Mouse (Mus musculus): ENCODE results near the gene Lrmda.

Lrmda gene

GRCm38 (mm10) chr14:22256274-22256673 lies 236.8 kb downstream of the Lrmda start:
- DNase-seq (ENCODE audit: low spot score): no peak

GRCm38 (mm10) chr14:22259376-22260032 lies 240.0 kb downstream of the Lrmda start:
- DNase-seq (ENCODE audit: low spot score): no peak

- DNase-seq (ENCODE audit: low spot score): no peak
These were observed 240.5 kb downstream of the Lrmda start for GRCm38 (mm10) chr14:22260033-22260419.

- DNase-seq (ENCODE audit: low spot score): no peak
These were observed 245.9 kb downstream of the Lrmda start for GRCm38 (mm10) chr14:22265229-22265905.

- DNase-seq (ENCODE audit: low spot score): no peak
These were observed 250.3 kb downstream of the Lrmda start for GRCm38 (mm10) chr14:22269812-22270211.

GRCm38 (mm10) chr14:22278053-22278452 lies 258.5 kb downstream of the Lrmda start:
- no peak for DNase-seq (ENCODE audit: low spot score)

GRCm38 (mm10) chr14:22279591-22279990 lies 260.1 kb downstream of the Lrmda start:
- no peak for DNase-seq (ENCODE audit: low spot score)

- no peak for DNase-seq (ENCODE audit: low spot score)
These were observed 262.1 kb downstream of the Lrmda start for GRCm38 (mm10) chr14:22281630-22282029.

- no peak for DNase-seq (ENCODE audit: low spot score)
These were observed 263.3 kb downstream of the Lrmda start for GRCm38 (mm10) chr14:22282847-22283246.

GRCm38 (mm10) chr14:22283722-22284121 lies 264.2 kb downstream of the Lrmda start:
- DNase-seq (ENCODE audit: low spot score): no peak

- DNase-seq (ENCODE audit: low spot score): no peak
These were observed 265.5 kb downstream of the Lrmda start for GRCm38 (mm10) chr14:22284823-22285517.

GRCm38 (mm10) chr14:22285826-22286225 lies 266.3 kb downstream of the Lrmda start:
- DNase-seq (ENCODE audit: low spot score): no peak

- no peak for DNase-seq (ENCODE audit: low spot score)
These were observed 268.7 kb downstream of the Lrmda start for GRCm38 (mm10) chr14:22288179-22288578.

- no peak for DNase-seq (ENCODE audit: low spot score)
These were observed 269.9 kb downstream of the Lrmda start for GRCm38 (mm10) chr14:22289380-22289922.

GRCm38 (mm10) chr14:22294371-22294770 lies 274.9 kb downstream of the Lrmda start:
- no peak for DNase-seq (ENCODE audit: low spot score)

GRCm38 (mm10) chr14:22296655-22297239 lies 277.2 kb downstream of the Lrmda start:
- no peak for DNase-seq (ENCODE audit: low spot score)

- no peak for DNase-seq (ENCODE audit: low spot score)
These were observed 287.2 kb downstream of the Lrmda start for GRCm38 (mm10) chr14:22306759-22307158.

- no peak for DNase-seq (ENCODE audit: low spot score)
These were observed 288.5 kb downstream of the Lrmda start for GRCm38 (mm10) chr14:22308059-22308458.

GRCm38 (mm10) chr14:22323058-22323457 lies 303.5 kb downstream of the Lrmda start:
- DNase-seq (ENCODE audit: low spot score): no peak

GRCm38 (mm10) chr14:22323530-22324292 lies 304.2 kb downstream of the Lrmda start:
- peak; percentile 19 for DNase-seq (ENCODE audit: low spot score)

- DNase-seq (ENCODE audit: low spot score): no peak
These were observed 306.9 kb downstream of the Lrmda start for GRCm38 (mm10) chr14:22326218-22326964.
